Mouse (Mus musculus) heart, embryonic 15.5 days (tissue): ENCODE measurements around the gene Rffl. TPM values are rescaled to one million over a fixed set of nuclear protein-coding genes. Genes with fewer than 3 reads are reported as not detected.

Experiments
- ATAC-seq: fragments of 200-750 bp; cut with Nextera tagmentation; replicated peaks from 2 replicates; pipeline ENCODE4 v1.8.0; 2017; ENCODE audit warnings: low read depth, moderate TSS enrichment; ENCODE audit not compliant: insufficient number of reproducible peaks, insufficient read depth, low FRiP score
- H3K27ac ChIP-seq: fragments of 300-500 bp; sonication (generic); 2 replicates; pipeline ENCODE4 v1.5.1; 2015; ENCODE audit warnings: mild to moderate bottlenecking, inconsistent platforms
- H3K27me3 ChIP-seq: fragments of 300-500 bp; sonication (generic); 2 replicates; pipeline ENCODE4 v1.6.1; 2015; ENCODE audit warnings: inconsistent platforms
- H3K36me3 ChIP-seq: fragments of 300-500 bp; sonication (generic); 2 replicates; pipeline ENCODE4 v1.6.1; 2015; ENCODE audit warnings: mild to moderate bottlenecking, inconsistent platforms
- H3K4me1 ChIP-seq: fragments of 300-500 bp; sonication (generic); replicated peaks from 2 replicates; pipeline ENCODE4 v1.6.1; 2015; ENCODE audit warnings: inconsistent platforms
- H3K4me2 ChIP-seq: fragments of 300-500 bp; sonication (generic); 2 replicates; pipeline ENCODE4 v1.6.1; 2015; ENCODE audit warnings: inconsistent platforms, mild to moderate bottlenecking, moderate library complexity
- H3K4me3 ChIP-seq: fragments of 300-500 bp; sonication (generic); 2 replicates; pipeline ENCODE4 v1.5.1; 2015; ENCODE audit warnings: mild to moderate bottlenecking, inconsistent platforms
- H3K9ac ChIP-seq: fragments of 300-500 bp; sonication (generic); 2 replicates; pipeline ENCODE4 v1.6.1; 2015; ENCODE audit warnings: mild to moderate bottlenecking, inconsistent platforms
- H3K9me3 ChIP-seq: fragments of 300-500 bp; sonication (generic); replicated peaks from 2 replicates; pipeline ENCODE4 v1.6.1; 2016; ENCODE audit warnings: inconsistent platforms
- WGBS: fragments of 180-500 bp; shearing (Covaris S2); methylation state at CpG from one replicate; pipeline ENCODE4 v1.1.7; 2015; ENCODE audit warnings: mixed read lengths; 5-methylcytosine and 5-hydroxymethylcytosine counted together
- polyA plus RNA-seq: library from polyadenylated mRNA; unstranded; fragments of >200 nt; fragmentation: Nextera tagmentation; extraction: Ambion mirVana; gene quantifications from 2 replicates; pipeline ENCODE4 v1.2.1, GENCODE M21; 2015

The Rffl gene
- polyA plus RNA-seq: 3.8 and 6.5 TPM in 2 replicates

- Histone ChIP-seq H3K36me3 (no peaks in the 10 kb centered on the region), H3K9ac (peak within 1 kb of the TSS; percentile 85), H3K27me3 (no peaks in the 10 kb centered on the region), H3K27ac (peak within 1 kb of the TSS; percentile 69), H3K9me3 (no peaks in the 10 kb centered on the region), H3K4me3 (peak within 1 kb of the TSS; percentile 99), H3K4me1 (peaks cover 16% of the 10 kb centered on the region), H3K4me2 (peak within 1 kb of the TSS; percentile 91)
- peak; percentile 93 for ATAC-seq
- 1% methylated on average over 43 of the region's 43 CpGs for WGBS
Observed at GRCm38 (mm10) chr11:82871031-82871446, at the start of gene Rffl. Rffl (minus strand) TSS chr11:82871210.

GRCm38 (mm10) chr11:82920768-82921167, 49.8 kb upstream of the Rffl start:
- Histone ChIP-seq H3K27me3 (no peaks in the 10 kb centered on the region), H3K9me3 (no peaks in the 10 kb centered on the region), H3K9ac (no peak overlapping the region), H3K27ac (no peak overlapping the region), H3K4me1 (peaks cover 14% of the 10 kb centered on the region), H3K4me2 (no peak overlapping the region), H3K36me3 (peaks cover 32% of the 10 kb centered on the region), H3K4me3 (no peak overlapping the region)
- 52% methylated on average over 10 of the region's 10 CpGs for WGBS
- no peak for ATAC-seq

GRCm38 (mm10) chr11:82914711-82915352, 43.8 kb upstream of the Rffl start:
- H3K9me3 ChIP-seq: no peaks in the 10 kb centered on the region
- H3K4me3 ChIP-seq: peak overlapping the region; percentile 6; the same call in 1 of the 2 replicates
- peak overlapping the region; percentile 52 for H3K4me2 ChIP-seq
- WGBS: 7% methylated on average over 16 of the region's 16 CpGs
- no peak for ATAC-seq
- H3K9ac ChIP-seq: no peak overlapping the region
- H3K27me3 ChIP-seq: no peaks in the 10 kb centered on the region
- peaks cover 19% of the 10 kb centered on the region for H3K36me3 ChIP-seq
- H3K27ac ChIP-seq: peak overlapping the region; percentile 41; the same call in 1 of the 2 replicates
- H3K4me1 ChIP-seq: peaks cover 36% of the 10 kb centered on the region

- H3K36me3 ChIP-seq: peaks cover 5% of the 10 kb centered on the region; the same call in 1 of the 2 replicates
- WGBS: 29% methylated on average over 11 of the region's 11 CpGs
- H3K27me3 ChIP-seq: no peaks in the 10 kb centered on the region
- H3K9ac ChIP-seq: peak overlapping the region; percentile 62
- H3K9me3 ChIP-seq: no peaks in the 10 kb centered on the region
- peak; percentile 89 for ATAC-seq
- peak overlapping the region; percentile 55 for H3K4me3 ChIP-seq
- peak overlapping the region; percentile 66 for H3K4me2 ChIP-seq
- H3K4me1 ChIP-seq: peaks cover 57% of the 10 kb centered on the region
- peak overlapping the region; percentile 92 for H3K27ac ChIP-seq
Observed at GRCm38 (mm10) chr11:82910679-82911389, 39.8 kb upstream of the Rffl start.

GRCm38 (mm10) chr11:82910250-82910649, 39.2 kb upstream of the Rffl start, which contains the start of gene Unc45b:
Unc45b (plus strand) TSS chr11:82910550.
- Histone ChIP-seq H3K4me1 (peaks cover 55% of the 10 kb centered on the region), H3K9me3 (no peaks in the 10 kb centered on the region), H3K4me2 (peak within 1 kb of the TSS; percentile 66), H3K27me3 (no peaks in the 10 kb centered on the region), H3K36me3 (peaks cover 10% of the 10 kb centered on the region; the same call in 1 of the 2 replicates), H3K27ac (peak within 1 kb of the TSS; percentile 92), H3K4me3 (peak within 1 kb of the TSS; percentile 55), H3K9ac (peak within 1 kb of the TSS; percentile 62)
- no peak for ATAC-seq
- WGBS: 51% methylated on average over 4 of the region's 4 CpGs

GRCm38 (mm10) chr11:82908608-82908989, 37.6 kb upstream of the Rffl start:
- Histone ChIP-seq H3K27me3 (no peaks in the 10 kb centered on the region), H3K4me3 (peak overlapping the region; percentile 86), H3K4me2 (peak overlapping the region; percentile 84), H3K9me3 (no peaks in the 10 kb centered on the region), H3K4me1 (peaks cover 40% of the 10 kb centered on the region), H3K27ac (no peak overlapping the region), H3K9ac (peak overlapping the region; percentile 80), H3K36me3 (peaks cover 25% of the 10 kb centered on the region)
- WGBS: 49% methylated on average over 10 of the region's 10 CpGs
- ATAC-seq: no peak

- Histone ChIP-seq H3K27ac (no peak within 1 kb of the TSS), H3K4me3 (peak within 1 kb of the TSS; percentile 86), H3K27me3 (no peaks in the 10 kb centered on the region), H3K9me3 (no peaks in the 10 kb centered on the region), H3K9ac (peak within 1 kb of the TSS; percentile 80), H3K4me2 (peak within 1 kb of the TSS; percentile 84), H3K36me3 (peaks cover 32% of the 10 kb centered on the region), H3K4me1 (peaks cover 34% of the 10 kb centered on the region)
- 2% methylated on average over 73 of the region's 73 CpGs for WGBS
- ATAC-seq: no peak; the same call in 1 of the 2 replicates
Observed at GRCm38 (mm10) chr11:82907651-82908607, 36.9 kb upstream of the Rffl start, which contains the start of gene Nle1. Nle1 (minus strand) TSS chr11:82908411.

- peaks cover 53% of the 10 kb centered on the region for H3K36me3 ChIP-seq
- no peak overlapping the region for H3K4me3 ChIP-seq
- no peaks in the 10 kb centered on the region for H3K27me3 ChIP-seq
- H3K4me2 ChIP-seq: no peak overlapping the region
- no peaks in the 10 kb centered on the region for H3K9me3 ChIP-seq
- WGBS: 85% methylated on average over 5 of the region's 5 CpGs
- H3K9ac ChIP-seq: no peak overlapping the region
- no peak overlapping the region for H3K27ac ChIP-seq
- peaks cover 27% of the 10 kb centered on the region for H3K4me1 ChIP-seq
- no peak for ATAC-seq
Observed at GRCm38 (mm10) chr11:82905816-82906215, 34.8 kb upstream of the Rffl start.

GRCm38 (mm10) chr11:82904952-82905351, 33.9 kb upstream of the Rffl start:
- H3K36me3 ChIP-seq: peaks cover 62% of the 10 kb centered on the region
- no peak for ATAC-seq
- 54% methylated on average over 8 of the region's 8 CpGs for WGBS

GRCm38 (mm10) chr11:82901606-82902310, 30.7 kb upstream of the Rffl start:
- WGBS: 92% methylated on average over 20 of the region's 20 CpGs
- Histone ChIP-seq H3K4me1 (no peaks in the 10 kb centered on the region), H3K9ac (no peak overlapping the region), H3K27me3 (no peaks in the 10 kb centered on the region), H3K4me2 (no peak overlapping the region), H3K27ac (no peak overlapping the region), H3K4me3 (no peak overlapping the region), H3K9me3 (no peaks in the 10 kb centered on the region), H3K36me3 (peaks cover 65% of the 10 kb centered on the region)
- no peak for ATAC-seq

More at GRCm38 (mm10) chr11:82904952-82905351, 33.9 kb upstream of the Rffl start:
- H3K27ac ChIP-seq: no peak overlapping the region
- no peak overlapping the region for H3K9ac ChIP-seq
- no peaks in the 10 kb centered on the region for H3K9me3 ChIP-seq
- H3K27me3 ChIP-seq: no peaks in the 10 kb centered on the region
- peaks cover 22% of the 10 kb centered on the region for H3K4me1 ChIP-seq
- no peak overlapping the region for H3K4me2 ChIP-seq
- no peak overlapping the region for H3K4me3 ChIP-seq
